Mouse (Mus musculus) kidney, adult 2 months (tissue): Measurements from ENCODE around the gene Tgfb1. TPM values are rescaled to one million over a fixed set of nuclear protein-coding genes. Genes with fewer than 3 reads are reported as not detected.

Experiments used
- DNase-seq: peaks from one replicate; pipeline ENCODE4 v3.0.0; 2021
- H3K27ac ChIP-seq: fragments of 200-500 bp; 2 replicates; pipeline ENCODE4 v1.5.1; 2012; ENCODE audit warnings: low read depth, low read length, control low read depth, inconsistent platforms; ENCODE audit not compliant: insufficient read depth
- H3K27me3 ChIP-seq: fragments of 200-500 bp; replicated peaks from 2 replicates; pipeline ENCODE4 v1.6.1; 2012; ENCODE audit warnings: mild to moderate bottlenecking, moderate library complexity, low read length, inconsistent platforms; ENCODE audit not compliant: control insufficient read depth, insufficient read depth
- H3K36me3 ChIP-seq: fragments of 200-500 bp; 2 replicates; pipeline ENCODE4 v1.6.1; 2012; ENCODE audit warnings: mild to moderate bottlenecking, moderate library complexity, low read length, inconsistent platforms; ENCODE audit not compliant: control insufficient read depth, insufficient read depth
- H3K4me1 ChIP-seq: fragments of 200-500 bp; 2 replicates; pipeline ENCODE4 v1.6.1; 2011; ENCODE audit warnings: low read length; ENCODE audit not compliant: control insufficient read depth, insufficient read depth
- H3K4me3 ChIP-seq: fragments of 200-500 bp; 2 replicates; pipeline ENCODE4 v1.5.1; 2011; ENCODE audit warnings: mild to moderate bottlenecking, low read depth, low read length, control low read depth; ENCODE audit not compliant: insufficient read depth
- CTCF ChIP-seq: fragments of 200-500 bp; conservative IDR thresholded peaks from 2 replicates; pipeline ENCODE4 v1.5.1; 2011; ENCODE audit warnings: low read depth, mild to moderate bottlenecking, control low read depth, low read length, moderate library complexity, mixed read lengths; ENCODE audit not compliant: insufficient read depth, insufficient read length
- POLR2A ChIP-seq: fragments of 200-500 bp; IDR thresholded peaks from one replicate; pipeline ENCODE4 v1.6.1; 2011; ENCODE audit warnings: low read depth, low read length, control low read depth
- WGBS: fragments of 180-500 bp; shearing (Covaris S2); methylation state at CpG from one replicate; pipeline ENCODE4 v1.1.7; 2018; 5-methylcytosine and 5-hydroxymethylcytosine counted together
- polyA plus RNA-seq: library from polyadenylated mRNA; depleted of rRNA; stranded (reverse); fragments of >200 nt; gene quantifications from 2 replicates; pipeline ENCODE4 v1.2.3, GENCODE M21; 2012; rRNA removed

The Tgfb1 gene
- polyA plus RNA-seq, 1 experiment, result 24.5 TPM

DNA sequence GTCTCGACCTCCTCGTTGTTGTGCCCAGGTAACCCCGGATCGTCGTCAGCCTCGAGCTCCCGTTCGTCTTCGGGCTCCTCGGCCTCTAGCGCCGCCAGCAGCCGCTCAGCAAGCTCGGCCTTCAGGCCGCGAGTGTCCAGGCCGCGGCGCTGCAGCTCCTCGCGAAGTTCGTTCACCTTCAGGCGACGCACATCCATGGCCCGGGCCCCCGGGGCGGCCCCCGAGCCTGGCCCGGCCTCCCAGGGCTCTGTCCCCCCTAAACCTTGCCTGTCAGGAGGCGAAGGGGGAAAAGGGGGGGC, 67.6 kb downstream of the Tgfb1 start:
- H3K4me1 ChIP-seq, result peaks cover 17% of the 10 kb centered on the region
- DNase-seq, result no peak
- WGBS, result 2% methylated on average over 30 of the region's 30 CpGs
- peak overlapping the region; percentile 93 for H3K27ac ChIP-seq
- 0 out of 2 replicates have a peak, but pooled peaks have one; percentile 14 for TF ChIP-seq CTCF
- TF ChIP-seq POLR2A, result no peak
- no peaks in the 10 kb centered on the region for H3K27me3 ChIP-seq
- peaks cover 5% of the 10 kb centered on the region; the same call in 1 of the 2 replicates for H3K36me3 ChIP-seq
- H3K4me3 ChIP-seq, result peak overlapping the region; percentile 83

Other genes with a start within 250 kb of the Tgfb1 start
- 32.1 TPM in 2 replicates for gene Ceacam1, start 209.4 kb upstream of the Tgfb1 start, polyA plus RNA-seq
- gene Ceacam2, start 147.1 kb upstream of the Tgfb1 start, polyA plus RNA-seq, result 36.3 and 41.2 TPM in 2 replicates
- gene Erich4, start 71.1 kb upstream of the Tgfb1 start, polyA plus RNA-seq, result 31.4 and 49.7 TPM in 2 replicates
- gene Dmac2, start 67.6 kb upstream of the Tgfb1 start, polyA plus RNA-seq, result 114 and 134 TPM in 2 replicates
- 9.6 and 10.6 TPM in 2 replicates for gene B3gnt8, start 60.3 kb upstream of the Tgfb1 start, polyA plus RNA-seq
- gene Bckdha, start 28.0 kb upstream of the Tgfb1 start, polyA plus RNA-seq, result 675 and 763 TPM in 2 replicates
- gene Exosc5, start 27.8 kb upstream of the Tgfb1 start, polyA plus RNA-seq, result 64.9 and 70.1 TPM in 2 replicates
- 0.27 and 0.48 TPM in 2 replicates for gene Tmem91, start 11.8 kb upstream of the Tgfb1 start, polyA plus RNA-seq
- gene B9d2, start 6.2 kb upstream of the Tgfb1 start, polyA plus RNA-seq, result 63.1 and 70.4 TPM in 2 replicates
- 52.5 and 53.5 TPM in 2 replicates for gene Ccdc97, start 32.1 kb downstream of the Tgfb1 start, polyA plus RNA-seq
- gene Hnrnpul1, start 67.8 kb downstream of the Tgfb1 start, polyA plus RNA-seq, result 33.3 and 41.7 TPM in 2 replicates
- 31.0 and 36.1 TPM in 2 replicates for gene Axl, start 101.7 kb downstream of the Tgfb1 start, polyA plus RNA-seq
- 22.1 and 26.2 TPM in 2 replicates for gene Cyp2s1, start 129.9 kb downstream of the Tgfb1 start, polyA plus RNA-seq
- not detected in 2 replicates for gene Cyp2b10, start 210.6 kb downstream of the Tgfb1 start, polyA plus RNA-seq